Mouse (Mus musculus): Measurements from ENCODE around the gene Clip4.

GRCm38 (mm10) chr17:71862184-71862583 is 93.9 kb downstream of the Clip4 start:
- TF ChIP-seq POLR2A (IDR thresholded peaks at IDR 0.05; ENCODE audit: insufficient read depth, low read depth, low read length) (no peak), EP300 (IDR thresholded peaks at IDR 0.05; ENCODE audit: insufficient read depth, low read depth, low read length) (no peak), CTCF (IDR thresholded peaks at IDR 0.05) (no peak)
